Mouse (Mus musculus) cortical plate, adult 2 months (tissue): ENCODE results near the gene Ptprm. TPM values are rescaled to one million over a fixed set of nuclear protein-coding genes. Genes with fewer than 3 reads are reported as not detected.

Experiments
- H3K27ac ChIP-seq: fragments of 200-500 bp; 2 replicates; pipeline ENCODE4 v1.5.1; 2012; ENCODE audit warnings: low read length, control low read depth, inconsistent platforms; ENCODE audit not compliant: insufficient read depth
- H3K4me1 ChIP-seq: fragments of 200-500 bp; 2 replicates; pipeline ENCODE4 v1.6.1; 2011; ENCODE audit warnings: low read length; ENCODE audit not compliant: control insufficient read depth, insufficient read depth
- H3K4me3 ChIP-seq: fragments of 200-500 bp; 2 replicates; pipeline ENCODE4 v1.5.1; 2011; ENCODE audit warnings: mild to moderate bottlenecking, low read length, control low read depth; ENCODE audit not compliant: insufficient read depth
- CTCF ChIP-seq: fragments of 200-500 bp; IDR thresholded peaks from 2 replicates; pipeline ENCODE4 v1.5.1; 2011; ENCODE audit warnings: mild to moderate bottlenecking, control low read depth, low read length; ENCODE audit not compliant: insufficient read depth; ENCODE audit errors: extremely low read depth
- POLR2A ChIP-seq: fragments of 200-500 bp; IDR thresholded peaks from 2 replicates; pipeline ENCODE4 v1.6.1; 2011; ENCODE audit warnings: mild to moderate bottlenecking, low read length, control low read depth; ENCODE audit not compliant: insufficient read depth; ENCODE audit errors: extremely low read depth
- polyA plus RNA-seq: library from polyadenylated mRNA; depleted of rRNA; stranded (reverse); fragments of >200 nt; gene quantifications from 2 replicates; pipeline ENCODE4 v1.2.3, GENCODE M21; 2012

Ptprm gene
- polyA plus RNA-seq, 1 experiment, result 21.8 TPM

DNA sequence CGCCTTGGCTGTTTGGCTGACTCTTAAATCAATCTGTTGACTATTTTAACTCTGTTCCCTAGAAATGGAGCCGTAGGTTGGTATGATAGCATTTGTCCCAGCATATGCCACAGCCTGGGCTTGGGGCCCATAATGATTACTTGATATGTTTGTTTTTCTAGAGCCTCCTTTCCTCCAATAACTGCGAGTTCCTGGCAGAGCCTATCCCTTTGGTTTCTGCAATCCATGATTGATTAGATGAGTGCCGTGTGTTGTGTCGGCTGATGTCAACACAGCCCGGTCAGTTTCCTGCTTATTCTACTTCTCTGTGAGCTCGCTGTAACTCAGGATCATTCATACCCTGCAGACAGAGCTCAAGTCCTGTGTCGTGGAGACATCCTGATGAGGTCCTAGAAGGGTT is 194.6 kb downstream of the Ptprm start:
- Histone ChIP-seq H3K27ac (no peak overlapping the region), H3K4me1 (no peaks in the 10 kb centered on the region; the same call in 1 of the 2 replicates), H3K4me3 (no peak overlapping the region)
- no peak for TF ChIP-seq CTCF
- TF ChIP-seq POLR2A, result no peak

DNA sequence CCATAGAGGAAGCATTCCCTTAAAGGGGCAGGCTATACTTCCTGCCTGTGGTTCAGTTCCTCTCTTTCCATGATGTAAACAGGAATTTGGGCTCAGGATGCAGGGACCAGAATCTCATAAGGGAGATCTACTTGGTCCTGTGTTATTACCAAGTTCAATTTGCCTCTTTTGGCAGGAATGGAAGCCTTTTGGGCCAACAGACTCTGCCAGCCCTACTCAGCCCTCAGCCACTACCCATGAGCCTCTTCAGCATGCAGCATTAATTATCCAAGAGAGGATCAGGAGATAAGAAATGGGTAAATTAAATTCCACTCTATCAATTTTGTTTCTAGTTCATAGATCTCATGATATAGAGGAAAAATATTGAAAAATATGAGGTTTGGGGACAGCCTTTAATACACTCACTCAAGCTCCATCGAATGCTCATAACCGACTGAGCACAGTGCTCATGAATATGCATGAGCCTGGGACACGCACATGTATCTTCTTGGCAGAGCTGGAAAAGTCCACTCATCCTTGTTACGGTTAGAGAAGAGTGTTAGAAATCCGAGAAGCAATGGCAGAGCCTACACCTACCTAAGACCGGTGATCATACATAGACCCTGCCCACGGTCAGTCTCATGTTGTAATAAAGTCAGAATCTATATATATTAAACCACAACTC is 197.0 kb downstream of the Ptprm start:
- Histone ChIP-seq H3K4me1 (no peaks in the 10 kb centered on the region; the same call in 1 of the 2 replicates), H3K4me3 (no peak overlapping the region), H3K27ac (no peak overlapping the region)
- no peak for TF ChIP-seq POLR2A
- TF ChIP-seq CTCF, result no peak

DNA sequence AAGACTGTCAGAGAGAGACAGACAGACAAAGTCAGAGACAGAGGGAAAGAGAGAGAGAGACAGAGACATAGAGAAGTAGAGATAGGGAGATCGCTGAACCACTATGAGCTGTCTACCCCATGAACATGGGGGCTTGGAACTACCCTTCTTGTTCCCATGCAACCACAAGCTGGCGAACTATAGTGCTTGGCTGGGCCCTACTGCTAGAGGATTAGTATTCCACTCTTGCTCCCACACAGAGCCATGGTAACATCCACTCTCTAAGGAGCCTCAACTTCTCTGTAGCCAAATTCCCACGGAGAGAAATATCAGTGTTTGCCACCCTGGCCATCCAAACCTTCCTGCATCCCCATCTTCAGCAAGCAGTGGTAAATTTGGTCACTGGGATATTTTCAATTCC is 202.0 kb downstream of the Ptprm start:
- H3K4me1 ChIP-seq, result no peaks in the 10 kb centered on the region
- no peak overlapping the region for H3K4me3 ChIP-seq
- TF ChIP-seq CTCF (no peak), POLR2A (no peak)
- H3K27ac ChIP-seq, result no peak overlapping the region

DNA sequence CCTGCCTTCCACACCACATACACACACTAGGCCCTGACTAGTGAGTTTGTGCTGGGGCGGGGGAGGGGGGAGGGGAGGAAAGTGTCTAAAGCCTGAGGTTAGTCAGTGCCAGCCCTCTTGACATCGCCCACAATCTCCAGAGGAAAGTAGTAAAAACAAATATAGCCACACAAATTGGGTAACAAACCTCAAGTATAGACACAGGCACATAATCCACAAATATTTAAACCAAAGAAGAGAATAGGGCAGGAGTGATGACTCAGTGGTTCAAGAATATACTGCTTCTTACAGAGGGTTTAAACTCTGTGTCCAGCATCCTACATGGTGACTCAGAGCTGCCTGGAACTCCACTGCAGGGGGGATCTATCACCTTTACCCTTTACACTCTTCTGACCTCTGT is 203.8 kb downstream of the Ptprm start:
- Histone ChIP-seq H3K4me3 (no peak overlapping the region), H3K4me1 (no peaks in the 10 kb centered on the region), H3K27ac (no peak overlapping the region)
- TF ChIP-seq POLR2A (no peak), CTCF (no peak)

DNA sequence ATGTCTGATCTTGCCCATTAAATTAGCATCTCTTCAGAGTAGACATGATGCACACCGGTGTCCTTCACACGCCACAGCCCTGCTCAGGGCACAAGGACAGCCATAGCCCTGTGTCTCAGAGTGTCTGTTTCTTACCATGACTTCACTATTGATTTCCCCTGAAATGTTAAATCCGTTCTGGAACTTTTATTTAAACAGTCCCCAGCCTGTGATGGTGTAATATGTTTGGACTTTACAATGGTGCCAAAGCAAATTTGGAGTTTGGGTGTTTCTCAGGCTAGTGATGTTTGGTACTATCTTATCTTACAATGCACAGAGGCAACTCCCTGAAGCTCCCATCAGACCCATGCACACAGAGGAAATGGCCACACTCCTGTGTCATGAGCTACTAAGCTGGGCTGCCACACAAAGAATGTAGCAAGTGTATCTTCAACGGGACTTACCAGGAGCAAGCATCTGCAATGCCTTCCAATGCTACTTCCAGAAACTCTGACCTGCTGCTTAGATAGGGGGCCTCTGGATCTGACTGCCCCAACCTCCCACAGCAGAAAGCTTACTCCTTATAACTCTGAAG is 212.0 kb downstream of the Ptprm start:
- H3K4me1 ChIP-seq, result no peaks in the 10 kb centered on the region
- TF ChIP-seq POLR2A, result no peak
- no peak for TF ChIP-seq CTCF
- no peak overlapping the region for H3K27ac ChIP-seq
- H3K4me3 ChIP-seq, result no peak overlapping the region

DNA sequence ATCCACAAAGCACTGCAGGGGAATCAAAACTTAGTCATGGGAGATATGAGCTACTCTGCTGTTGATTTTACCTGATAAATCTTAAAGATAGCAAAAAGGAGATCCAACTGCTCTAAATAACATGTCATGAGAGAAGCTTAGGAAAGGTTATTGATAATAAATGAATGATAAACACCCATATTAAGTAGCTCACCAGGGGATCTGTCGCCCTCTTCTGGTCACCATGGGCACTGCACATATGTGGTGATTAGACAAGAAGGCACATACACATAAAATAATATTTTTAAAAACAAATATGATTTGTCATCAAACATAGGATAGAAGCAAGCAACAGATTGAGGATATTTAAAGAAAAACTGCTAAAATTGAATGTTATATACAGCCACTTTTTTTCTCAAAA is 213.8 kb downstream of the Ptprm start:
- no peak for TF ChIP-seq POLR2A
- TF ChIP-seq CTCF, result peak; percentile 46
- Histone ChIP-seq H3K27ac (no peak overlapping the region), H3K4me3 (no peak overlapping the region), H3K4me1 (peaks cover 1% of the 10 kb centered on the region; the same call in 1 of the 2 replicates)

DNA sequence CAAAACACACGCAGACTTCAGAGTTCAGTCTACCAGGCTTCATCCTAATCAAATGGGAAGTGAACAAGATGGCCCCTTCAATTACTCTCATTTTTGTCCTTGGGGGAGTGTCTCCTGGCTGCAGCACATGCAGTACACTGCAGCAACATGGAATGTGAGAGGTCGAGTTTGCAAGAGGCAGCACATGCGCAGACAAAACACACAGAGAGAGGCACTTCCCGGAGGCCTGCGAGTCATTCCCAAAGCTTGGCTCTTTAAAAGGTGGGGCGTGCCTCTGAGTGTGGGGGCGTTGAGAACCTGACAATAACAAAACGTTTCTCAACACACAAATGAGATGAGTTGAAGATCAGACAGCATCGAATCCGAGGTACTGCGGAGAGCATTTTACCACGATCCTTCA is 215.3 kb downstream of the Ptprm start:
- Histone ChIP-seq H3K4me1 (peaks cover 1% of the 10 kb centered on the region; the same call in 1 of the 2 replicates), H3K4me3 (no peak overlapping the region), H3K27ac (no peak overlapping the region)
- TF ChIP-seq CTCF, result no peak
- TF ChIP-seq POLR2A, result no peak

DNA sequence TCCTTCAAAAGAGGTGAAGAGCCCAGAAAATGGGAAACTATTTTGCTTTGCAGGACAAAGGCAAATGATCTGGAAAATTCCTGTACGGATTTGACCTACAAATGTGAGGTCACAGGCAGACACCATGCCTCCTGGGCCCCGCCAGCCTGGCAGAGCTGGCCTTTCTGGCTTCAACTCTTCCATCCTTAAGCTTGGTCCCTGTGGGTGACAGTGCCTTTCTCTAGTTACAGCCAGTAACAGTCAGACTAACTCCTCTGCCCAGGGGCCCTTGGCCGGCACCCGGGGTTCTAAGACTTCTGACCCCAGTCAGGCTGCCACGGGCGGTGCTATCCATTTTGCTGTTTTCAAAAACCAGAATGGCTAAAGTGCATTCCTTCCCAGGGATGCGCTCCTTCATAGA is 217.4 kb downstream of the Ptprm start:
- TF ChIP-seq CTCF (no peak), POLR2A (no peak)
- Histone ChIP-seq H3K4me3 (no peak overlapping the region), H3K27ac (0 out of 2 replicates have a peak overlapping the region, but pooled peaks have one; percentile 29), H3K4me1 (peaks cover 3% of the 10 kb centered on the region; the same call in 1 of the 2 replicates)

DNA sequence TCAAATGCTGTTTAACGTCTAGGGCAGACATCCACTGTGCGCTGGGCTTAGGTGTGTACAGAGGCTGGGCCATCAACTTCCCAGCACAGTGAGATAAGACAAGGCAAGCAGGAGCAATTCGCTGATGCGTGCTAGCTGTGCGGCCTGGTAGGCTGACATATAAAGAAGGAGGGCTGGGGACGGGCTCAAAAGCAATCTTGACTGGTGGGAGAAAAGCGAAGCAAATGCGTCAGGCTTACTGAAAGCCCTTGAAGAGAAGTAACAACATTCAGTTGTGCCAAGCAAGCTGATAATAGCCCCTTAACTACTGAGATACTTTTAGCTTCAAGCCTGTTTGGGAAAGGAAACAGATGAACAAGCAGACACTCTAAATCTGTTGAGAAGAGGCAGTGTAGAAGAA is 217.8 kb downstream of the Ptprm start:
- no peak overlapping the region for H3K27ac ChIP-seq
- H3K4me1 ChIP-seq, result peaks cover 3% of the 10 kb centered on the region; the same call in 1 of the 2 replicates
- no peak overlapping the region for H3K4me3 ChIP-seq
- TF ChIP-seq CTCF (no peak), POLR2A (no peak)

DNA sequence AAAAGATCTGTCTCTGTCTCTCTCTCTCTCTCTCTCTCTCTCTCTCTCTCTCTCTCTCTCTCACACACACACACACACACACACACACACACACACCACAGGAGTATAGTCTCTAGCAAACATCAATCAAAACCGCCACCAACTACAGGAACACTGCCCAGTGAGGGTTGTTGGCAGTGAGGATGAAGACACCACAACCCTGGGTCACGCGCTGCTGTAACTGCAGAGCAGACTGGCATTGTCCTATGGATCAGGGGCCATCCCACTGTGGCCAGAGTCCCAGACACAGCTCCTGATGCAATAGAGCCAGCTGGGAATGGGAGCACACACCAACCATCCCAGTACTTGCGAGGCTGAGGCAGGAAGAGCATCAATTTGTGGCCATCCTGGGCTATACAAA is 220.0 kb downstream of the Ptprm start:
- no peak for TF ChIP-seq CTCF
- TF ChIP-seq POLR2A, result no peak
- H3K27ac ChIP-seq, result no peak overlapping the region
- no peak overlapping the region for H3K4me3 ChIP-seq
- peaks cover 3% of the 10 kb centered on the region; the same call in 1 of the 2 replicates for H3K4me1 ChIP-seq
